Mouse (Mus musculus) MEL (cell line): ENCODE data around the gene Gm9747.

Source experiments
- CTCF ChIP-seq, 3 experiments: IDR thresholded peaks in 2 of 3; conservative IDR thresholded peaks in 1 of 3; 2 replicates each; pipeline ENCODE4 v1.5.1; 2011 to 2012; ENCODE audit warnings: low read length in 3 of 3, low read depth in 2 of 3, mild to moderate bottlenecking in 2 of 3, improper control_type of control experiment in 1 of 3, inconsistent platforms in 1 of 3, mixed read lengths in 1 of 3, moderate library complexity in 1 of 3; ENCODE audit not compliant: control insufficient read depth in 1 of 3, insufficient read depth in 1 of 3, poor library complexity in 1 of 3, severe bottlenecking in 1 of 3
- E2F4 ChIP-seq: IDR thresholded peaks from 2 replicates; pipeline ENCODE4 v1.6.1; 2011; ENCODE audit warnings: low read depth, low read length, improper control_type of control experiment, borderline replicate concordance
- ELF1 ChIP-seq: IDR thresholded peaks from 2 replicates; pipeline ENCODE4 v1.6.1; 2014; ENCODE audit warnings: low read depth, mild to moderate bottlenecking, inconsistent platforms, low read length, improper control_type of control experiment, moderate library complexity
- EP300 ChIP-seq, 2 experiments: IDR thresholded peaks; 2 replicates each; pipeline ENCODE4 v1.6.1; 2011; ENCODE audit warnings: improper control_type of control experiment in 2 of 2, low read length in 2 of 2, low read depth in 1 of 2, mild to moderate bottlenecking in 1 of 2
- ETS1 ChIP-seq: IDR thresholded peaks from 2 replicates; pipeline ENCODE4 v1.6.1; 2012; ENCODE audit warnings: low read depth, mild to moderate bottlenecking, inconsistent platforms, low read length, improper control_type of control experiment, moderate library complexity
- GABPA ChIP-seq: IDR thresholded peaks from 2 replicates; pipeline ENCODE4 v1.6.1; 2012; ENCODE audit warnings: low read depth, mild to moderate bottlenecking, inconsistent platforms, low read length, improper control_type of control experiment, moderate library complexity
- GATA1 ChIP-seq: IDR thresholded peaks from 2 replicates; pipeline ENCODE4 v1.6.1; 2011; ENCODE audit warnings: low read depth, low read length, improper control_type of control experiment
- KAT2A ChIP-seq: conservative IDR thresholded peaks from 2 replicates; pipeline ENCODE4 v1.6.1; 2012; ENCODE audit warnings: low read depth, low read length, improper control_type of control experiment, inconsistent platforms
- MXI1 ChIP-seq: IDR thresholded peaks from 2 replicates; pipeline ENCODE4 v1.6.1; 2011; ENCODE audit warnings: mild to moderate bottlenecking, low read depth, low read length, improper control_type of control experiment
- NELFE ChIP-seq: IDR thresholded peaks from 2 replicates; pipeline ENCODE4 v1.6.1; 2011; ENCODE audit warnings: low read depth, low read length, improper control_type of control experiment
- POLR2A ChIP-seq, 2 experiments: IDR thresholded peaks; 2 replicates each; pipeline ENCODE4 v1.6.1; 2011 to 2012; ENCODE audit warnings: low read length in 2 of 2, mild to moderate bottlenecking in 2 of 2, control low read depth in 1 of 2, improper control_type of control experiment in 1 of 2, low read depth in 1 of 2, moderate library complexity in 1 of 2; ENCODE audit not compliant: control insufficient read depth in 1 of 2, insufficient read depth in 1 of 2, poor library complexity in 1 of 2
- SIN3A ChIP-seq: IDR thresholded peaks from 2 replicates; pipeline ENCODE4 v1.6.1; 2012; ENCODE audit warnings: low read length, improper control_type of control experiment, inconsistent platforms
- ZKSCAN1 ChIP-seq: IDR thresholded peaks from 2 replicates; pipeline ENCODE4 v1.6.1; 2012; ENCODE audit warnings: low read depth, mild to moderate bottlenecking, inconsistent platforms, low read length, improper control_type of control experiment, moderate library complexity

DNA sequence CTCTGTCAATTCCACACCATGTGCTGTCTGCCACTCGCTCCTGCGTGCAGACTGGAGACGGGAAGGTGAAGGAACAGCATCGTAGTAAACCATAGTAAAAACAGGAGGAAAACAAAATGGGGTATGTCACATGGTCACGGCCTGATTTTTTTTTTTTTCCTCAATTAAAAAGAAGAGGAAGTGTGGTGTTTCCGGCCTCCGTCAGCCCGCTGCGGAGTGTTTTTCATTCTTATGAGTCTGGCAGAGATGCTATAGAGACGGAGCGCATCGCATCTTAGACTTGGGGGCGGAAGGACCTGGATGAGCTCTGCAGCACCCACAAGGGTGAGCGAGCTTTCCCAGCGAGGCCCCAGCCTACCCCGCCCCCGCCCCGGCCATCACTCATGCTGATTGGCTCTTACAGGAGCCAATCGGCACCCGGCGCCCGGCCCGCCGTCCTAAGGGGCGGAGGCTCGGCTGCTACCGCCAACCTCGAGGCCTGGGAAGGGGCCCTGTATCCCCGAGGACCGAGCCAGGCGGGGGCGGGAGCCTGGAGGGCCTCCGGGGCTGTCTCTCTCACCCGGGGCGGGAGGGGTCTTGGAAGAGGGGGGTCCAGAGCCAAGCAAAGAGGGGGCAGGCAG lies 50.2 kb downstream of the Gm9747 start:
- TF ChIP-seq EP300 (IDR thresholded peaks at IDR 0.05; ENCODE audit: low read depth in 1 of 2, low read length in 2 of 2) (no peak), CTCF (IDR thresholded peaks at IDR 0.05 in 2 of 3, conservative IDR thresholded peaks at IDR 0.05 in 1 of 3; ENCODE audit: control insufficient read depth in 1 of 3, insufficient read depth in 1 of 3, low read depth in 2 of 3, low read length in 3 of 3, poor library complexity in 1 of 3, severe bottlenecking in 1 of 3) (no peak), SIN3A (no peak), E2F4 (no peak), ELF1 (no peak), MXI1 (no peak), ZKSCAN1 (no peak), NELFE (no peak), POLR2A (IDR thresholded peaks at IDR 0.05; ENCODE audit: control insufficient read depth in 1 of 2, insufficient read depth in 1 of 2, low read depth in 1 of 2, low read length in 2 of 2, poor library complexity in 1 of 2) (no peak), GATA1 (no peak), GABPA (no peak), KAT2A (no peak), ETS1 (no peak)
